Mouse (Mus musculus): ENCODE results near the gene Cpa4. TPM values are rescaled to one million over a fixed set of nuclear protein-coding genes. Genes with fewer than 3 reads are reported as not detected.

Gene Cpa4
- polyA plus RNA-seq, 1 experiment, result not detected

GRCm38 (mm10) chr6:30562132-30562531, 6.0 kb upstream of the Cpa4 start:
- WGBS, result 82% methylated on average over 4 of the region's 4 CpGs
- Histone ChIP-seq H3K4me3 (ENCODE audit: insufficient read depth, low read depth, low read length) (no peak overlapping the region), H3K36me3 (ENCODE audit: control insufficient read depth, insufficient read depth, low read length) (no peaks in the 10 kb centered on the region), H3K27ac (ENCODE audit: insufficient read depth, low read depth, low read length) (no peak overlapping the region), H3K4me1 (ENCODE audit: control insufficient read depth, insufficient read depth, low read length) (no peaks in the 10 kb centered on the region), H3K27me3 (replicated peaks; ENCODE audit: control insufficient read depth, insufficient read depth, low read length) (no peaks in the 10 kb centered on the region)
- TF ChIP-seq POLR2A (IDR thresholded peaks at IDR 0.05; ENCODE audit: low read depth, low read length) (no peak), CTCF (conservative IDR thresholded peaks at IDR 0.05; ENCODE audit: insufficient read depth, insufficient read length, low read depth, low read length) (no peak)
- no peak for DNase-seq

DNA sequence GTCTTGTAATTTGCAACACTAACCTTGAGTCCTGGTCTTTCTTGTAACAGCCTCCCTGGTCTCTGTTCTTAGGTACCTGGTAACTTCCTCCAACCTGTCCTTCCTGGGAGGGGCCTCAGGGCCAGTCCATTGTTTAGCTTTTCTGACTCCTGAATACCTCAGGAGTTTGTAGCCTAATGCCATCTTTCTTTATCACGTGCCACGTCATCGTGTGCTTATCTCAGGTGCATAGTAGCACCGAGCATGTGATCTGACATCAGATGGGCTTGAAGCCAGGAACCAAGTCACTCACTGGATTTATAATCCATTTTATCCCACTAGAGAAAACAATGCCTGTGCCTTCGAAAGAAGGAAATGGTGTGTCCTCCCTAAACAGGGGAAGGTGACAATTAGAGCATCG, 4.6 kb upstream of the Cpa4 start:
- no peaks in the 10 kb centered on the region for H3K4me1 ChIP-seq (ENCODE audit: control insufficient read depth, insufficient read depth, low read length)
- TF ChIP-seq CTCF (conservative IDR thresholded peaks at IDR 0.05; ENCODE audit: insufficient read depth, insufficient read length, low read depth, low read length) (no peak), POLR2A (IDR thresholded peaks at IDR 0.05; ENCODE audit: low read depth, low read length) (no peak)
- DNase-seq, result no peak
- H3K27ac ChIP-seq (ENCODE audit: insufficient read depth, low read depth, low read length), result no peak overlapping the region
- H3K36me3 ChIP-seq (ENCODE audit: control insufficient read depth, insufficient read depth, low read length), result no peaks in the 10 kb centered on the region
- WGBS, result 64% methylated on average over 6 of the region's 6 CpGs
- no peaks in the 10 kb centered on the region for H3K27me3 ChIP-seq (replicated peaks; ENCODE audit: control insufficient read depth, insufficient read depth, low read length)
- H3K4me3 ChIP-seq (ENCODE audit: insufficient read depth, low read depth, low read length), result no peak overlapping the region

DNA sequence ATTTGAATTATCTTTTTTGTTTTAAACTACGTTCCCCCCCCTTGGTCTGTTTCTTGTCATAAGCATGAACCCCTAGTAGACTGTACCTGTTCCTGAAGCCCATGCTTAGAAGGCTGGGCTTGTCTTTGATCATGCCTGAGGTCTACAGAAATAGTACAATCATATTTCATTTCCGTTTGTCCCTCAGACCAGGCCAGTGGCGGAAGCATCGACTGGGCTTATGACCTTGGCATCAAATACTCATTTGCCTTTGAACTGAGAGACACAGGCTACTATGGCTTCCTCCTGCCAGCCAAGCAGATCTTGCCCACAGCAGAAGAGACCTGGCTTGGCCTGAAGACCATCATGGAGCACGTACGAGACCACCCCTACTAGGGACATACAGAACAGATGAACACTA, 4.1 kb upstream of the Cpa4 start:
- Histone ChIP-seq H3K4me1 (ENCODE audit: control insufficient read depth, insufficient read depth, low read length) (no peaks in the 10 kb centered on the region), H3K27ac (ENCODE audit: insufficient read depth, low read depth, low read length) (no peak overlapping the region), H3K27me3 (replicated peaks; ENCODE audit: control insufficient read depth, insufficient read depth, low read length) (no peaks in the 10 kb centered on the region), H3K36me3 (ENCODE audit: control insufficient read depth, insufficient read depth, low read length) (no peaks in the 10 kb centered on the region), H3K4me3 (ENCODE audit: insufficient read depth, low read depth, low read length) (no peak overlapping the region)
- DNase-seq, result no peak
- TF ChIP-seq POLR2A (IDR thresholded peaks at IDR 0.05; ENCODE audit: low read depth, low read length), result no peak
- no peak for TF ChIP-seq CTCF (conservative IDR thresholded peaks at IDR 0.05; ENCODE audit: insufficient read depth, insufficient read length, low read depth, low read length)
- WGBS, result 88% methylated on average over 6 of the region's 6 CpGs

DNA sequence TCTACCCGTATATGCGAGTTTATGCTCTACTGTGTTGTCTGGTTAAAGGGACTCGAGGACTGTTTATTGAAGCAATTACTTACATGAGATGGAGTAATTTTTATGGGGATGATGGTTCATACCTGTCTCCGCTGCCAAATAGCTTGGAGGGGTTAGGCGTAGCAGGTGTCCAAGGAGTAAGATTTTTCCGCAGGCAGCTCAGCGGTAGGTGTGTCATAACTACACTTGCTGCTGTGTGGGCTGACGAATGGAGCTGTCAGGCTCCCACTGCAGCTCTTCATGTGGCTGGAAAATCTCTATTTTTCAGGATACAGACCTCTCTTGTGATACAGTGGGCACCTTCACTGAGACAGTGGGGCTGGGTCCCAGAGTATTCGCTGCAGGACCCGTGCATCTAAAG, 1.2 kb downstream of the Cpa4 start:
- no peaks in the 10 kb centered on the region for H3K36me3 ChIP-seq (ENCODE audit: control insufficient read depth, insufficient read depth, low read length)
- H3K27me3 ChIP-seq (replicated peaks; ENCODE audit: control insufficient read depth, insufficient read depth, low read length), result no peaks in the 10 kb centered on the region
- no peak for TF ChIP-seq CTCF (conservative IDR thresholded peaks at IDR 0.05; ENCODE audit: insufficient read depth, insufficient read length, low read depth, low read length)
- no peak for TF ChIP-seq POLR2A (IDR thresholded peaks at IDR 0.05; ENCODE audit: low read depth, low read length)
- H3K4me1 ChIP-seq (ENCODE audit: control insufficient read depth, insufficient read depth, low read length), result no peaks in the 10 kb centered on the region
- H3K27ac ChIP-seq (ENCODE audit: insufficient read depth, low read depth, low read length), result no peak overlapping the region
- WGBS, result 89% methylated on average over 10 of the region's 10 CpGs
- no peak for DNase-seq
- H3K4me3 ChIP-seq (ENCODE audit: insufficient read depth, low read depth, low read length), result no peak overlapping the region

DNA sequence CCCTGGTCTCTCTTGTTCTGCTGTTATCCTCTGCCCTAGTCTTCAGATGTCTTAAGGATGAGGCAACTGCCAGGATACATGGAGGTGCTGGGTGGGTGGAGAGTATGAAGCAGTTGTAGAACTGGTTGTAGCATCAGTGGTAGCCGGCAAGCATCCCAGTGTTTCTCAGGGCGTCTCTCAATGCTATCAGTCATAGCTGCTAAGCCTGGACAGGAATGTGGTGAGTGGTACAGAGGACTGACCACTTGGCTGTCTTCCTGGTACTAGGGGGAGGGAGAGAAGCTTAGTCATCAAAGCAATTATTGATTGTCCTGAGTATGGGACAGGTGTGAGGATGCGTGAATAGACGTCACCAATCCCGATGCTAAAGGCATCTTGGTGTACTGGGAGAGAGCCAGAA, 1.8 kb downstream of the Cpa4 start:
- H3K27me3 ChIP-seq (replicated peaks; ENCODE audit: control insufficient read depth, insufficient read depth, low read length), result no peaks in the 10 kb centered on the region
- H3K36me3 ChIP-seq (ENCODE audit: control insufficient read depth, insufficient read depth, low read length), result no peaks in the 10 kb centered on the region
- 94% methylated on average over 5 of the region's 5 CpGs for WGBS
- H3K27ac ChIP-seq (ENCODE audit: insufficient read depth, low read depth, low read length), result no peak overlapping the region
- no peak overlapping the region for H3K4me3 ChIP-seq (ENCODE audit: insufficient read depth, low read depth, low read length)
- H3K4me1 ChIP-seq (ENCODE audit: control insufficient read depth, insufficient read depth, low read length), result no peaks in the 10 kb centered on the region
- TF ChIP-seq CTCF (conservative IDR thresholded peaks at IDR 0.05; ENCODE audit: insufficient read depth, insufficient read length, low read depth, low read length) (no peak), POLR2A (IDR thresholded peaks at IDR 0.05; ENCODE audit: low read depth, low read length) (no peak)
- no peak for DNase-seq

DNA sequence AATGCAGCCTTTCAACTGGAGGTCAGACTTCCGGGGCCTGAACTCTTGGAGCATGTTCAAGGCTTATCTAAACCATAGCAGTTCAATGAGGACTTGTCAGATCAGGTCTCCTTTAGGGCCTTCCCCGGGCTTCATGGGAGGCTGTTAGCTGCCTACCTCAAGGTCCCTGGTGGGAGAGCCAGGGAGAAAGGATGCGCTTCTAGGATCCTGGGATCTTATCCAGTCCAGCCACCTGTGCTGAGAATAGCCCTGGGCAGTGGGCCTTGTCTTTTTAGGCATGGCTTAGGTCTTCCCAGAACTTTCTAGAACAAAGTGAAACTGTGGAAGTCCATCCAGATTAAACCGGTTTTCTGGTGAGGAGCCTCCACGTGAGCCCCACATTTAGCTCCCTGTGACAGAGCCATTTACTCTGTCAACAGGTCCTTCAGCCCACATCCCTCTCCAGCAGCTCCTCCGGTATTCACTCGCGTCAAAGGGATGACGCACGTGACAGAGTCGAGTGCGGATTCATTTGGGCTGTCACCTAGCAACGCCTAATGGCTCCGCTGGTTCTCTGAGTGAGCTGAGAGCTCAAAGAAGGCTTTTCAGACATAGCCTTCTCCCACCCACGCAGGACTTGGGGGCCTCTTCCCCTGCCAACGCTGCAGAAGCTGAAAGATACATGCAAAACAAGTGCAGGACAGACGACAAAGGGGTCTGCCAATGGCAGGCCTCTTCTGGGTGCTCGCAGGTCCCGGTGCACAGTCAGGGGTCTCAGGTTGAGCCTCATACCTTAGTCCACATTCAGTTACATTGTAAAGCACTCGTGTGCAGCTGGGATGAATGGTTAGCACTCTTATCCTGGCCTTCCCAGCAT, 4.5 kb downstream of the Cpa4 start:
- TF ChIP-seq POLR2A (IDR thresholded peaks at IDR 0.05; ENCODE audit: low read depth, low read length), result no peak
- no peak for TF ChIP-seq CTCF (conservative IDR thresholded peaks at IDR 0.05; ENCODE audit: insufficient read depth, insufficient read length, low read depth, low read length)
- 68% methylated on average over 20 of the region's 20 CpGs for WGBS
- no peaks in the 10 kb centered on the region for H3K4me1 ChIP-seq (ENCODE audit: control insufficient read depth, insufficient read depth, low read length)
- no peak for DNase-seq
- no peaks in the 10 kb centered on the region for H3K27me3 ChIP-seq (replicated peaks; ENCODE audit: control insufficient read depth, insufficient read depth, low read length)
- no peak overlapping the region for H3K4me3 ChIP-seq (ENCODE audit: insufficient read depth, low read depth, low read length)
- no peak overlapping the region for H3K27ac ChIP-seq (ENCODE audit: insufficient read depth, low read depth, low read length)
- no peaks in the 10 kb centered on the region for H3K36me3 ChIP-seq (ENCODE audit: control insufficient read depth, insufficient read depth, low read length)

DNA sequence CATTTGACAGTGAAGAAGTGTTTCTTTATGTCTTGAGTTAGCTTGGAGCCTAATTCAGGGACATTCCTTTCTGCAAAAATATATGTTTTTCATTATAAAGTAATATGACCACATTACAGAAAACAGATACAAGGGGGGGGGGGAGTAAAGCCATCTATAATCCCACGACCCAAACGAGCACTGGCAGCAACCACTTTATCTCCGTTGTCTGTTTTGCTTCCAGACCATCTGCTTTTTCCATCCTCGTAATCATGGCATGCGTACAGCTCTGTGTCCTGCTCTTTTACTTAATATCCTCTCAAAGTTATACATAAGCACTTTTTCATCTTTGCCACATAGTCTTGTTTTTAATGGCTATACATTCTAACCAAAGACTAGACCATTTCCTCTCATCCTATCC, 5.2 kb downstream of the Cpa4 start:
- no peak for TF ChIP-seq POLR2A (IDR thresholded peaks at IDR 0.05; ENCODE audit: low read depth, low read length)
- no peak for TF ChIP-seq CTCF (conservative IDR thresholded peaks at IDR 0.05; ENCODE audit: insufficient read depth, insufficient read length, low read depth, low read length)
- no peaks in the 10 kb centered on the region for H3K36me3 ChIP-seq (ENCODE audit: control insufficient read depth, insufficient read depth, low read length)
- no peaks in the 10 kb centered on the region for H3K4me1 ChIP-seq (ENCODE audit: control insufficient read depth, insufficient read depth, low read length)
- H3K27me3 ChIP-seq (replicated peaks; ENCODE audit: control insufficient read depth, insufficient read depth, low read length), result no peaks in the 10 kb centered on the region
- whole genome bisulfite sequencing, result 86% methylated on average over 5 of the region's 5 CpGs
- no peak for DNase-seq
- no peak overlapping the region for H3K4me3 ChIP-seq (ENCODE audit: insufficient read depth, low read depth, low read length)
- H3K27ac ChIP-seq (ENCODE audit: insufficient read depth, low read depth, low read length), result no peak overlapping the region
